Mouse (Mus musculus) embryo, embryonic 9.5 days (tissue): Measurements from ENCODE around the gene Fut7.
"Not testable (repeated sequence)": the region's sequence is repeated elsewhere in the genome, so short reads cannot be mapped to it uniquely, and the experiment has no call there.

Experiments
- DNase-seq: peaks from one replicate; pipeline ENCODE4 v3.0.0-alpha.2; 2017; ENCODE audit errors: extremely low spot score

Fut7 gene

DNA sequence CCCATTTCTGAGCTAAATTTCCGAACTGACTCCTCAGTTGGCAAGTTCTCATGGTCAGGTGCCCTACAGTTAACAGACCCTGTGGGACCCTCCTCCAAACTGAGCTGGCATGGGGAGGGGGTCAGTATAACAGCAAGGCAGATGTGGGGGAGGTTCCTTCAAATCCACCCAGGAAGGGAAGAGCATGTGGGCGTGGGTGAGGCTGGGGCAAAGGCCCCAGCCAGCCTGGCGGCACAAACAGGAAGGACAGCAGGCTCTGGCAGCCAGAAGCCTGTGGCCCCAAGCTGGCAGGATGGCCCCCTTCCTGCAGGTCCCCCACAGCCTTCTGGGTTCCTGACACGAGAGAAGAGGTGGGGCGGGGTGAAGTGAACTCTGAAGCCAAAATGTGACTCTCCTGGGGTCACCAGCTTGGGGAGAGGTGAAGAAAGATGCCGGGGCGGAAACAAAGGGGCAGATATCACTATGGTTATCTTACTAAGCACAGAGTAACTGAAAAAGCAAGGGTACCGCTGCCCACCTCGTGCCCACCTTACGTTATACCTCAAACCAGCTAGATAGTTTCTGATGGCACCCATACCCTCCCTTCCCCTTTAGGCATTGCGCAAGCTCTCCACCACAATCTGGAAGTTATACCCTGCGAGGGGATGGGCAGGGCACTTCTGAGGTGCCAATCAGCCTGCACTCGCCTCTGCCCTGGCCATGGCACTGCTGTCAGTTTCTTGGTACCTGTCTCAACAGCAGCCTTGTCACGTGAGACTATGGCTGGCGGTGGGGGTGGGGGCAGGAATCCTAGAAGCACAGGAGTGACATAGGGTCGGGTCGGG is at the start of gene Fut7:
Fut7 (plus strand) TSS at position 681 of the 824 bp plus-strand sequence.
- no peak for DNase-seq

DNA sequence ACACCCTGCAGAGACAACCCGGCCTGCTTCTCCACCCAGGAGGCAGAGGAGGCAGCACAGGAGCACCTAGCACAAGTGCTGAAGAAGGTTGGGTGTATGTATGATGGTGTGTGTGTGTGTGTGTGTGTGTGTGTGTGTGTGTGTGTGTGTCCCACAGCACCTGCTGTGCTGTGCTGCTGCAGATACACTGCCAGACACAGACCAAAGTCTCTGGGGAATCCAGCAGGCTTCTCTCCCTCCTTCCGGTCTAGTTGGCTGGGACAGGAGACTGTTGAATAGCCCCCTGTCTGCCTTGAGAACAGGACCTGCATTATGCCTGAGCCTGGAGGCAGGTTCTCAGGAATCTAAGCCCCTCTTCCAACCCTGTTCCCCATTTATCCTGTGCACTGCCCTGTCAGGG is 49.6 kb upstream of the Fut7 start:
- DNase-seq: no peak

DNA sequence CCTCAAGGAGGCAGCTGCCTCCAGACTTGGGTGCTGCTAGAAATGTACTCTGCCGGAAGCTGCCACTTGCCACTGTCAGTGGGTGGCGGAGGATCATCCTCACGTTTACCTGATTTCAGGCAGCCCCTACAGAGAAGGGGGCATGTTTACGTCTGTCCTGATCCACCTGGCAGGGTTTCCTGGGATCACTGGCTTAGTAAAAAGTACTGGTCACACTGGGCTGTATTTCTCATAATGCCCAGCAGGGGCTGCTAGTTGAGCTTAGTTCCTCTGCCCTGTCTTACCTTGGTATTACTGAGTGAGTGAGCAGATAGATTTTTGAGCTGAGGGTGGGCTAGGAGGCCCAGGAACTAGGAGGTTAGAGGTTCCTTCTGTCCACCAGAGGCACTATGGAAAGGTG is 46.5 kb upstream of the Fut7 start:
- DNase-seq: no peak

DNA sequence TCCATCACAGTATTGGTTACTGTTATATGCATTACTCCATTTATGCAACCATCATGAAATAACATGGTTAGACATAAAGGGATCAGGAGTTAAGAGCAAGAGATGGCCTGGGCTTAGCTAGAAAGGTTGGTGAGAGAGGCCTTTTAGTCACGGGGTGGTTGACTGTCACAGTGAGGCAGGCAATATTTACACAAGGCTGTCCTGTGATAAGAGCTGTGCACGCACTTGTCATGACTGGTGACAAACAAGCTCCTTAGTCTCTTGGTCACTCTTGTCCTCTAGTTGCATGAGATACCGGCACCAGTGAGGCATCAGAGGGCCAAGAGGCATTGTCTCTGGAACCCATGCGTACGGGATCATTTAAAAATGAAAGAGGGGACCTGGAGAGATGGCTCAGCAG is 38.6 kb upstream of the Fut7 start:
- no peak for DNase-seq

- no peak for DNase-seq
These were observed 31.8 kb upstream of the Fut7 start for GRCm38 (mm10) chr2:25391266-25391665.

GRCm38 (mm10) chr2:25394281-25395221 is 28.5 kb upstream of the Fut7 start:
- DNase-seq: no peak

DNA sequence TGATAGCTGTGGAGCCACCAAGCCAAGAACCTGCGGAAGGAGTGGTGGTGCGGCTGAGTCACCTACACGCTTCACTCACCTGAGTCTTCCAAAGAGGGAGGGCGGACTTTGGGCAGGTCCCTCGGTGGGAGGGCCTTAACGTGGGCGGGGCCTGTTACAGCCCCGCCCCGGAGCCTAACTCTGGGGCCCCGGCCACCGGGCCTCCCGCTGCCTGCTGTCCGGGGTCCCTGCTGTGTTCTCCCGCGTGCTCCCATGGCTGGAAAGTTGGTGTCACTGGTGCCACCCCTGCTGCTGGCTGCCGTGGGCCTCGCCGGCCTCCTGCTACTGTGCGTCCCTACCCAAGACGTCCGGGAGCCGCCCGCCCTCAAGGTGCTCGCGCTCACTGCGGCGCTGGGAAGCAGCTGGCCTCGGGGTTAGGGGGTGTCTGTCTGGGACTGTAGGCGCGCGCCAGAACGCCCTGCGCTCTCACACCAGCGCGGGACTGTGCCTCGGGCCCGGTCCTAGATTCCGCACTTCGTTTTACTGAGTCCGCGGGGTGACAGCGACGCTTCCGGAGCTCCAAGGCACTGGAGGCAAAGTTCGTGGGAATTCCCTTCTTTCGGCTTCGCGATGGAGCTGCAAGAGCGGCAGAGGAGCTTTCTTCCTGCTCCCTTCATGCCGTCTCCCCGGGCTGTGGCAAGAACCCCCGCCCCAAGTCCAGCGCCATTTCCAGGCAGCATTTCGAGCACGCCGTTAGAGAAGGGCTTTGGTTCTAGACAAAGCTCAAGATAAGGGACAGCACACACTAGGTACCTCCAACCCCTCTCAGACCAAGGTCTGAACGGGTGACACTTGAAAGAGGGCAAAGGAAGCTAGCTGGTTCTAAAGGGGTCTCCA is 27.1 kb upstream of the Fut7 start, which contains the start of gene Entpd2:
Entpd2 (plus strand) TSS at position 154 of the 876 bp plus-strand sequence.
- no peak for DNase-seq

- no peak for DNase-seq
These were observed 26.5 kb upstream of the Fut7 start for GRCm38 (mm10) chr2:25396597-25396983.

DNA sequence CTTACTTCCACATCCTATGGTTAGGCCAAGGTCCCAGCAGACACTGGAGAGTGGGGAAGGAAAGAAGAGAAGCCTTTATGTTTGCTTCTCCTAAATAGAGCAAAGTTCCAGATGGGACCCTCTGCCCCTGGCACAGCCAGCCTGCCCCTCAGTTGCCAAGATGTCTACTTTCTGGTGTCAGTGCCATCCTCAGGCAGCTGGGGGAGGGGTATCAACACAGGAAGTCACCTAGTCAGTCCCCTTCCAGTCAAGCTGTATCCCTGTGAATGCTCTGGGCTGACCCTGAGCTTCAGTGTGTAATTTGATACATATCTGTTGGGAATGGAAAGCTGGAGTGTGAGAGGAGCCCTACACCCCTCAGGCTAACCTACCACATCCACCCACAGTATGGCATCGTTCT is 26.1 kb upstream of the Fut7 start:
- no peak for DNase-seq

- DNase-seq: no peak
These were observed 25.0 kb upstream of the Fut7 start for GRCm38 (mm10) chr2:25398065-25398464.

GRCm38 (mm10) chr2:25399051-25399450 is 24.0 kb upstream of the Fut7 start, which contains the start of gene Npdc1:
Npdc1 (plus strand) TSS chr2:25399351.
- DNase-seq: no peak

GRCm38 (mm10) chr2:25400291-25400690 is 22.8 kb upstream of the Fut7 start:
- DNase-seq: no peak

- DNase-seq: peak; percentile 35
These were observed 22.3 kb upstream of the Fut7 start for GRCm38 (mm10) chr2:25400764-25401163.

DNA sequence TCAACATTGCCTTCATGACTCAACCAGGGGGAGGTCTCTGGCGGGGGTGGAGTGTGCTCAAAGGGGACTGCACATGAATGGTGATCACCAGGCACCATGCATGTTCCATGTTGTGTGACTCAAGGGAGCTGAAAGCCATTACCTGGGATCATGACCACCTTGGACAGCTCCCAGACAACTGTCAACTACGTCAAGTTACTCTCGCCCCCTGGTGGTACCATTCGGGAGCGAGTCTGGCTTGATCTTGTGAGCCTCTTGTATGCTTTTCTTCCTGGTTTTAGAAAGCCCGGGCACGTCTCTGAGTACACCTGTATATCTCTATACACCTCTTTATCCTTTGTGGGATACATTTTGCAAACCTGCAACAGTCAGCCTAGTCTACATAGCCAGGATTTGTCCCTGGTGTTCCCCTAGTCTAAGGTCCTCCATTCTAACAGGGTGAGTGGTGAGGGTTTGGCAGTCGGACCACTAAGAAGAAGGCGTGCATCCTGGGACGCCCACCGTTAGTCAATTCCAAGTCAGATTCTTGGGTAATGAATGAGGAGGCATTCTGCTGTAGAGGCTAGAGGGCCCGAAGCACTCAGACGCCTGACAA is 20.6 kb upstream of the Fut7 start:
- peak; percentile 81 for DNase-seq

GRCm38 (mm10) chr2:25402972-25403601 is 20.0 kb upstream of the Fut7 start:
- peak; percentile 56 for DNase-seq

DNA sequence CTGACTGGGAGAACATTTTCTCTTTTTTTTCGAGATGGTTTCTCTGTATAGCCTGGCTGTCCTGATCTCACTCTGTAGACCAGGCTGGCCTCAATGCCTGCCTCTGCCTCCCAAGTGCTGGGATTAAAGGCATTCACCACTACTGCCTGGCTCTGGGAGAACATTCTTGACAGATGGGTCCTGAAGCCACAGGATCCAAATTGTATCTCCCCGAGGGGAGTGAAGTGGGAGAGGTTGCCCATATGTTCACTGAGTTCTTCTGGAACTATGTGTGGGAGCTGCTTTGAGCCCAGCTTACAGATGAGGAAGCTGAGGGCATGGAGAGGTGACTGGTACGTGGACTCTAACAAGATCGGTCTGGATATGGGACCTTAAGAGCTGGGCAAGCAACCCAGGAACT is 19.1 kb upstream of the Fut7 start:
- no peak for DNase-seq

DNA sequence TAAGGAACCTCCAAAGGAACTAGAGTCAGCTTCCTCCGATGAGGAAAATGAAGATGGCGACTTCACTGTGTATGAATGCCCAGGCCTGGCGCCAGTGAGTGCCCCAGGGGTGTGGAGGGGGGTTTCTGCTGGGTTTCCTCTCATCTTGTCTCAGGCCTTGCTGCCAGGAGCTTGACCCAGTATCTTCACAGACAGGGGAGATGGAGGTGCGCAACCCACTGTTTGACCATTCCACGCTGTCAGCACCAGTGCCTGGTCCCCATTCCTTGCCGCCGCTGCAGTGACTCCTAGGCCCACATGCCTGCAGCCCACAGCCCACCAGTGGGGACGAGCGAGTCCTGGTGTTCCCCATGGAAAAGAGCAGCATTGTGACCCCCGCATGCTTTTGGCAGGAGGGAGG is 14.2 kb upstream of the Fut7 start:
- DNase-seq: no peak

DNA sequence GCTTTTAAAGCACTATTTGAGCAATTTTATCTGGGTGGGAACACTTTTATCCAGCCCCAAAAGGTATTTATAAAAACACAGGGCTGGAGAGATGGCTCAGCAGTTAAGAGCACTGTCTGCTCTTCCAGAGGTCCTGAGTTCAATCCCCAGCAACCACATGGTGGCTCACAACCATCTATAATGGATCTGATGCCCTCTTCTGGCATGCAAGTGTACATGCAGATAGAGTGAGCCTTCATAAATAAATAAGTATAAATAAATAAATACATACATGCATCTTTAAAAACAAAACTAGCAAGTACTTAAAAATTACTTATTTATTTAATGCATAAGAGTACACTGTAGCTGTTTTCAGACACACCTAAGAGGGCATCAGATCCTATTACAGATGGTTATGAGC is 9.6 kb upstream of the Fut7 start:
- not testable (repeated sequence) for DNase-seq

- DNase-seq: no peak
These were observed 5.6 kb upstream of the Fut7 start for GRCm38 (mm10) chr2:25417426-25417825.

DNA sequence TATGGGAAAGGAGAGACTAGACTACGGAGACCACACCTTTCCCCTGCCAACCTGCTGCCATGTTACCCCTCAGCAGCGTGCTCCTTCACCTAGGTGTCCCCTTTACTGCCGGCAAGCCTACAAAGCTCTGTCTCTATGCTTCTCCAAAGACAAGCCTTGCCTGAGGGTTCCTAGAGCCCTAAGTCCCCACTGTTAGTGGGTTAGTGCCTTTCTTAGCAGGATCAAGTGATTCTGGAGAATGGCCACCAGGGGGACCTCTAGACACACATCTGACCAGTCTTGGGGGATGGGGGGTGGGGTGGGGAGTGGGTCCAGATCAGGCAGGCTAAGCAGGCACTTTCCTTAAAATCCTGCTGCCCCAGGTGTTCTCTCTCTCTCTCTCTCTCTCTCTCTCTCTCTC is 1.2 kb upstream of the Fut7 start:
- peak; percentile 51 for DNase-seq

DNA sequence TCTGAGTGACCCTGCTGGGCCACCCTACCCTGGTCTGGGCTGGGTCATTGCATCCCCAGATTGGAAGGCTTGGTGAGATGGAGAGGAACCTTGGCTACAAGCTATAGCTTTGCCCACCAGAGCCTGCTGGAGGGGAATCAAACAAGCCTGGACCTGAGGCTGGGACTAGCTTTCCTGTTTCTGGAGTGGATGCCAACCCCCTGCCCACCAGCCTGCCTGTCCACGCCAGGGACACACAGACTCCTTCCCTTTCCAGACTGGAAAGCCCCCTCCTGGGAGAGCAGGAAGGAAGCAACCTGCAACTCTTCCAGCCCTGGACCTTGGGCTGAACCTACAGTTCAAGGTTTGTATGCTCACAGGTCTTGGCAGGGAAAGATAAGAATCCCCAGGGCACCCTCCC is 559 bp downstream of the Fut7 start:
- DNase-seq: no peak
